Mouse (Mus musculus) gastrocnemius, postnatal 4 days (tissue): ENCODE measurements at regions not wholly inside any gene's neighbourhood (a gene's known extent, or its start where the extent isn't known, plus 50 kb on each side); places are given as distances from the start of the nearest gene placed in this dataset.

Source experiments
- DNase-seq, 2 experiments: peaks; one replicate each; pipeline ENCODE4 v3.0.0; 2021 to 2022; ENCODE audit warnings: low spot score in 2 of 2, mixed read lengths in 2 of 2

GRCm38 (mm10) chr15:67750582-67750981 is 1249.9 kb upstream of the Lrrc6 start:
- no peak for DNase-seq

- no peak for DNase-seq
These were observed 1242.6 kb upstream of the Lrrc6 start for GRCm38 (mm10) chr15:67743332-67743731.

DNA sequence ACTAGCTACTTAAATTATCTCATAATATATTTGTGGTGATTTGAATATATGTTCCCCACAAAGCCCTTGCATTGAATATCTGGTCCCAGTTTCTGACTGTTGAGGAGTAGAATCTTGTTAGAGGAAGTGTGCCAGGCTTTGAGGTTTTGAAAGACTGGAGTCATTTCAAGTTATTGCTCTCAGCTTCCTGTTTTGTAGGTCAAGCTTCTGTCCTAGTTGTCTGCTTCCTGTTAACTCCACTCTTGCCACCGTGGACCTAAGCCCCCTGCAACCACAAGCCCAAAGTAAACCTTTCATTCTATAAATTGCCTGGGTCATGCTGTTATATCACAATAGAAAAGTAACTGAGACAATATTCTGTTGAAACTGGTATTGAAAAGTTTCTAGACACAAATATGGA is 1232.3 kb upstream of the Lrrc6 start:
- no peak for DNase-seq

DNA sequence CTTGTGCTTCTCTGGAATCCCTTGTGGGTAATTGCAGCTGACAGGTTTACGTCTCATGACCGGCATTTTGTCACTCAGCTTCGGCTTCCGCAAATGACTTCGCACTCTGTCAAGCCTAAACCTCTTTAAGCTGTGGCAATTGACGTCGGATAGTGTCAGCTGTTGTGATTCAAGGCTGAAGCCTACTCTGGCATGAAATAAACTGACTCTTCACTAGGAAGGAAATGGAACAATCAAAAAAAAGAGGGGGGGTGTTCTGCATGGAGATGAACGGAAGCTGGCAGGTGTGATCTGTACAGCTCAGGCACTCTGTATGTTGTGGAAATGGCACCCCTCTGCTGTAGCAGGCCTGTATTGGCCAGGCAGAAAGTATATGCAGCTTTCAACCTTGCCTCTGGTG is 1228.8 kb upstream of the Lrrc6 start:
- DNase-seq, result no peak

GRCm38 (mm10) chr15:67725239-67725638 is 1224.5 kb upstream of the Lrrc6 start:
- DNase-seq, result no peak

DNA sequence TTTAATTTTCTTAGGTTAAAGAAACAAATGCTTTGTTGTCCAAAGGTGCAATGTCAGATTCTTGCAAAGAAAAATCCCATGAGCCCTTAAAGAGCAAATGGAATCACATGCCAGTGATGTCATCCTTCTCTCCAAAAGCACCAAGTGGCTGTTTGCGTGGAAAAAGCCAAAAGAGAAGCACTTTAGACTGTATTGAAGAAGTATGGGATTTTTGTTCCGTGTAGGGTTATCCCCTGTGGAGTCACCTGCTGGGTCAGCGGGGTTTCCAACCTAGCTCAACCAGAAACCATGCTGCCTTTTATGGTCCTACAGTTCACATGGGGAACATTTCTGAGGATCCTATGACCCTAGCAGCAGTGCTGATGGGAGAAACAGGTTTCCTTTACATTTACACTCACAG is 1213.5 kb upstream of the Lrrc6 start:
- DNase-seq, result no peak

- no peak for DNase-seq
These were observed 1185.4 kb upstream of the Lrrc6 start for GRCm38 (mm10) chr15:67686140-67686539.

GRCm38 (mm10) chr15:67673276-67673675 is 1172.6 kb upstream of the Lrrc6 start:
- no peak for DNase-seq

GRCm38 (mm10) chr15:67636155-67636554 is 1135.4 kb upstream of the Lrrc6 start:
- DNase-seq, result no peak

DNA sequence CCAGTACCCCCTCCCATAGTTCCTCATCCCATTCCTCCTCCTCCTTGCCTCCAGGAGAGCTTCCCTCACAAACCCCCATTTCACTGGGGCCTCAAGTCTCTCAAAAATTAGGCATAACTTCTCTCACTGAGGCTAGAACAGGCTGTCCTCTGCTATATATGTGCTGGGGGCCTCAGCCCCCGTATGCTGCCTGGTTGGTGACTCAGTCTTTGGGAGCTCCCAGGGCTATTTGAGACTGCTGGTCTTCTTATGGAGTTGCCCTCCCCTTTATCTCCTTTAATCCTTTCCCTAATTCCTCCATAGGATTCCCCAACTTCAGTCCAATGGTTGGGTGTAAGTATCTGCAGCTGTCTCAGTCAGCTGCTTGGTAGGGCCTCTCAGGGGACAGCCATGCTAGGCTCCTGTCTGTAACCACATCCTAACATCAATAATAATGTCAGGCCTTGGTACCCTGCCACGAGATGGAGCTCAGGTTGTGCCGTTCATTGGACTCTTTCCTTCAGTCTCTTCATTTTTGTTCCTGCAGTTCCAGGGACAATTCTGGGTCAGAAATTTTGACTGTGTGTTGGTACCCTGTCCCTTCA is 1126.1 kb upstream of the Lrrc6 start:
- no peak for DNase-seq

DNA sequence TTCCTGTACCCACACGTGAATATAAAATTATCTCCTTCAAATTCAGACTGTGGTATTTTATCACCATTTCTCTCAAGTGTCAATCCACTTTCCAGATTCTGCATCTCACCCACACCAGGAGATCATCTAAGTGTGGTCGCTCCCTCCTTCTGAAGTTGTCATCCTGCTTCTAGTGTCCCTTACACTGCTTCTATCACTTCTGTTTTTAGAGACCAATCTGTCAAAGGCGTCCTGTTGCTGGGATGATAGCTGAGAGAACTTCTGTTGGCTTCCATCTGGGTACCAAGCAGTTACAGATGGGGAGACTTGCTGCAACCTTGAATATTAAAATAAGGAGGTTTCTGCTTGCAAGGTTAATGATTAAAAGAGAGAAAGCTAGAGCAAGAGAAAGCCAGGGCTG is 1111.2 kb upstream of the Lrrc6 start:
- no peak for DNase-seq

GRCm38 (mm10) chr15:67598426-67598825 is 1097.7 kb upstream of the Lrrc6 start:
- no peak for DNase-seq

DNA sequence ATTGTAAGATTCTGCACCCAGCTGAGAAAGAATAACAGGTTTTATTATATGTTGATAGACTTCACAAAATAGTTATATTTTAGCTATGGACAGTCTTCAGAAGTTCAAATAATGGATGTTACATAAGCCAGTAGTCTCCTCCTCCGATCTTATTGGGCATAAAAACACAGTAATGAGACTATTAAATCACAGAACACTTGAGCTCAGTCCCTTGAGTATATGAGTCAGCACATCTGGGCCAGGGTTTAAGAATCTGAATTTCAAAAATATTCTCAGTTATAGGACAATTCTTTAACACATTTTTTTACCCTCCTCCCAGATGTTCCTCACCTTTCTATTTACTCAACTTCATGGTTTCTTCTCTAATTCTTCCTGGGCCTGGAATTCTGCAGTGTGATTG is 1075.9 kb upstream of the Lrrc6 start:
- DNase-seq, result no peak

GRCm38 (mm10) chr15:67571614-67572013 is 1070.9 kb upstream of the Lrrc6 start:
- DNase-seq, result no peak

GRCm38 (mm10) chr15:67557304-67557703 is 1056.6 kb upstream of the Lrrc6 start:
- no peak for DNase-seq

DNA sequence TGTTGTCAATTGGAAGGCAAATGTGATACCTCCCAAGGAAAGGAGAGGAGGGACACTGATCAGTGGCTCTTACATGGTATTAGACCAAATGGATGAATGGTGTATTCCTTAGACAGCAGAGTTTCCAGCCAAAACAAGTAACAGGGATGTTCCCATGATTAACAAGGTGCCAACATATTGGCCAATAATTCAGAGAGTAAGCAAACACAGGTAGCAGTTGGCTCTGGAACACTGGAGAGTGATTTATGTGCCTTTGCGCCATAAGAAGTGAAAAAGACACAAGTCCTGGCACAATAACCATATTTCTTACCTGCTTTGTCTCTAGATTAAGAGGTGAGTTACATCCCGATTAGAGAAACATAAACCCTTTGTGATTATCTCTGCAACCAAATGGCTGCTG is 1051.2 kb upstream of the Lrrc6 start:
- DNase-seq, result no peak

GRCm38 (mm10) chr15:67546896-67547400 is 1046.2 kb upstream of the Lrrc6 start:
- no peak for DNase-seq

GRCm38 (mm10) chr15:67545745-67546144 is 1045.0 kb upstream of the Lrrc6 start:
- DNase-seq, result no peak

- no peak for DNase-seq
These were observed 1013.0 kb upstream of the Lrrc6 start for GRCm38 (mm10) chr15:67513722-67514121.

DNA sequence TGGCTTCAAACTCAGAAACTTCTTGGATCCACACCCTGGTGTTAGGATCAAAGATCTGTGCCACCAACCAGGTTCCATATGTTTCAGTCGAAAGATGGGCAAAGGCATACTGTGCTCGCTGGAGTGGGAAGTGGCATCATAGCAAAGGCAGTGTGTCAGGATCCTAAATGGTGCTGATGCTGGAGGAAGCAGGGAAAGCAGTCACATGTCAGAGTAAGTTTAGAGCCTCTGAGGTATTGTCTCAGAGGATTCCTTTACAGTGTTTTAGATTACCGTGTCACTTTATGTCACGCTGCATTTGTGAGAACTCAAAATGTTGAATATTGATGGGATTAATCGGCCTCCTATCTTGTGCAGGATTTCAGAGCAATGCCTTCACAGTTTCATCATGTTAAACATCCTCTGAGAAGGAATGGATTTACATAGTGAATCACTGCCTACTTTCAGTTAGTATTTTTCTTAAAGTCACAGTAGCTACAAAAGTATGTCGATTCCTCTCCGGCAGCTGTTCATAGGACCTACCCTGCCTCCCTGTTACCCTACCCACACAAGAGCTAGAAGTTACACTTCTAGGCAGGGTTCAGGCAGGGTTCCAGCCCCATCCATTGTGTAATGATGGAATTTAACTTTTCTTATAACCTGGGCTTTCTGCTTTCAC is 994.4 kb upstream of the Lrrc6 start:
- no peak for DNase-seq

- no peak for DNase-seq
These were observed 981.0 kb upstream of the Lrrc6 start for GRCm38 (mm10) chr15:67481733-67482132.

DNA sequence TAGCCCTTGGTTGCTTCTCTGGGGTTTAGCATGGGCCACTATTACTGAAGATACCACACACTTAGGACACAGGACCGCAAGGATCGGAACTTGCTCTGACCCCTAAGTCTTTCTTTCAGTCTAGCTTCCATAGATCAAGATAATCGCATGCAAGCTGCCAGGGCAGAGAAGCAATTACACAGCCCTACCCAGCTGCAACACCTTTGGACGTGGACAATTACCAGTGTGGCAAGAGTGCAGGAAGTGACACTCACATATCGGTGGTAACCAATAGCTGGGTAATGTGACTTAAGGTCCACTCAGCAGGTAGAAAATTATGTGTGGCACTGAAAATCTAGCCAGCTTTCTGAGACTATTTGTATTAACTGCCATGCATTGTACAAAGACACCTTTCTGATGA is 973.6 kb upstream of the Lrrc6 start:
- no peak for DNase-seq

- DNase-seq, result no peak
These were observed 972.3 kb upstream of the Lrrc6 start for GRCm38 (mm10) chr15:67472979-67473378.
